Mouse (Mus musculus): ENCODE results near the gene Esr2. TPM values are rescaled to one million over a fixed set of nuclear protein-coding genes. Genes with fewer than 3 reads are reported as not detected.
"Not testable (repeated sequence)": the region's sequence is repeated elsewhere in the genome, so short reads cannot be mapped to it uniquely, and the experiment has no call there.

Esr2 gene
- polyA plus RNA-seq (2017; shearing (Covaris generic)): not detected

DNA sequence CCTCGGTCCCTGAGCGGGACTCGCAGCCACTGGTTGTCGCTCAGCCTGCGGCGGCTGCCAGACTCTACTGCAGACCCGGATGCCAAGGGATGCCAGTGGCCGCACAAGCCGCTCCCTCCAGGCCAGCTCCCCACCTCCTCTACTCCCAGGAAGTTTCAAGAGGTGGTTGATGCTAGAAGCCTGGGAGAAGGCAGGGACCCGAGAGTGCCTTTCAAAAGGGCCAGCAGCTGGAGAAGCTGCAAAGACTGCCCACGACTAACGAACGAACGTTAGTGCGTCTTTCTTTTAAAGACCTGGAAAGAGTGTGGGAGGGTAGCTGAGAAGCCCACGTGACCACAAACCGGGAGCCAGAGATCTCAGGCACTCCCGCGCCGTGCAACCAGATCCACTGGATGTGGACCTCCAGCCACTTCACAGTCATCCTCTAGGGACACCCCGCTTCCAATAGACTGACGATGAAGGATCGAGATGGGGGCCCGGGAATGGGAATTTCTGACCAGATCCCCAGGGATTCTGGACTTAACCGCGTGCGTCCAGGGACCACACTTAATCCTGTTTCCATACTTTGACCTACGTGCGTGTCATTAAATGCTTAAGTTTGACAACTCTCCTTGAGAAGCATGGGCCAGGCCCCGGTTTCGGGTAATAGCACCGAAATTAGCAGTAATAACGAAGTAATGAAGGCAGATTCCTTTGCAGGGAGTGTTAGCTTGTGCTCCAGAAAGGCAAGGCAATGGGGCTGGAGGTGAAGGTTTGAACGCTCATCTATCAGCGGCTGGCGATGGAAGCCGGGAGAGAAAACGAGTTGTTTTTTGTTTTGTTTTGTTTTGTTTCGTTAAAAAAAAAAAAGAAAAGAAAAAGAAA lies at the start of gene Esr2:
TSS of gene Esr2 (minus strand) at position 260 of the 864 bp plus-strand sequence.
- ATAC-seq: peak; percentile 57

DNA sequence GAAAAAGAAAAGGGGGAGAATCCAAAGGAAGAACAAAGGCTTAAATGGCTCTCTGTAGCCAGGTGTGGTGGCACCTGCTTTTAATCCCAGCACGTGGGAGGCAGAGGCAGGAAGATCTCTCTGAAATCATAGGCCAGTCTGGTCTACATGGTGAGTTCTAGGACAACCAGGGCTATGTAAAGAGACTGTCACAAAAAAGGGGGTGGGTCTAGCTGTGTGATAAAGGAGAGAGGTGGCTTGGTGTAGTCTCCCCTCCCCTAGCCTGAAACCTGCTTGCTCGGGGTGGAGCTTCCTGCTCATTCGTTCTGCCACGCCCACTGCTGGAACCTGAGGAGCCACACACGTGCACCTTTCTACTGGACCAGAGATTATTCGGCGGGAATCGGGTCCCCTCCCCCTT lies 45.0 kb upstream of the Esr2 start:
- ATAC-seq: not testable (repeated sequence)

DNA sequence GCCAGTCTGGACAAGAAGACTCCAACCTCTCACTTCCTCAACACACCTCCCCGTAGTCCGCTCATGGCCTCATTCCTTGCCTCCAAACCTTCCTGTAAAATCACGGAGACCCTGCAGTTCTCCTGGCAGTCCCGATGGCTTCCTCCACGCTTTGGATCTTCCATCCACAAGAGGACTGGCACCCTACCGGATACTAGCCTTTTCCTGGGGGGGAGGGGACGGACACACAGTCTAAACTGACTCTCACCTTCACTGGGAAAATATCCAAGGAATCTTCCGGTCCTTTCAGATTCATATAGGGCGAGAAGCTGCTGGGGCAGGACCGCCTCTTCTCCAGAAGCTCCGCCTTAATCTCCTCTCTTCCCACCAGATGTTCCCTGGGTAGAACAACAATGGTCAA lies 39.7 kb upstream of the Esr2 start:
- ATAC-seq: no peak

GRCm38 (mm10) chr12:76215121-76215520 lies 38.1 kb upstream of the Esr2 start:
- no peak for ATAC-seq

DNA sequence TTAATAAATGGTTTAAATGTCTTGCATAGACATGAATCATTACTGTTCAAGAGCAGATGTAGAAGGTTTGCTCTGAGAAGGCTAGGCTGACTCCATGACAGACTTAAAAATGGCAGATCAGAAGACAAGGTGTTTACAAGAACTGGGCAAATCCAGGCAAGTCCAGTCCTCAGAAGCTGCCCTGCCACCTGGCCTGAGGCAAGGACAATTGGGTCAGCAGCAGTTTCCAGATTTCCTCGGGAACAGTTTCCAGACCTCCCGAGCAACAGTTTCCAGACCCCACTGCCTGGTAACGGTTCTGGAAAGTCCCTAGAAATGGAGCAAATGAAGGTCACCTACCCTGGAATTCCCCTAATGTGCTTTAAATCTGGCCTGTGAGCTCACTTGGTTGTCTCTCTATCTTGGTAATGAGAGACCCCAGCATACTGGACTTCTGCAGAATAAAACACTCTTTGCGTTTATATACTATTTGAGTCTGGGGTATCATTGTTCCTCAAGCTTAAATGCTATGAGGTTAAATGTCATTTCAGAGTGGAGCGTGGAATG lies 32.4 kb upstream of the Esr2 start:
- ATAC-seq: no peak

GRCm38 (mm10) chr12:76200326-76200725 lies 23.3 kb upstream of the Esr2 start:
- no peak for ATAC-seq

- ATAC-seq: no peak
Measured at GRCm38 (mm10) chr12:76197071-76197470, 20.0 kb upstream of the Esr2 start.

- peak; percentile 85 for ATAC-seq
Measured at GRCm38 (mm10) chr12:76196709-76197054, 19.6 kb upstream of the Esr2 start.

- ATAC-seq: peak; percentile 70
Measured at GRCm38 (mm10) chr12:76195912-76196708, 19.1 kb upstream of the Esr2 start.

- no peak for ATAC-seq
Measured at GRCm38 (mm10) chr12:76194526-76194925, 17.5 kb upstream of the Esr2 start.

DNA sequence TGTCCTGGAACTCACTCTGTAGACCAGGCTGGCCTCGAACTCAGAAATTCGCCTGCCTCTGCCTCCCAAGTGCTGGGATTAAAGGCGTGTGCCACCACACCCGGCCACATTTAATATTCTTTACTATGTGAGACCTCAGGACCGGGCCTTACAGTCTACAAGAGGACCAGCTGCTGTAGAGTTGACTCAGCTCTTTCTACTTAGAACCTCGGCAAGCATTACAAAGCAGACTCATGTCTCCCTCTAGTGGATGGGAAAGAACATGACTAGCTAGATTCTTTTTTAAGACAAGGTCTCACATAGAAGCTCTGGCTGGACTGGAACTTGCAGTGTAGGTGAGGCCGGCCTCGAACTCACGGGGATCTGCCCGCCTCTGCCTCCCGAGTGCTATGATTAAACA lies 13.9 kb upstream of the Esr2 start:
- ATAC-seq: peak; percentile 63

DNA sequence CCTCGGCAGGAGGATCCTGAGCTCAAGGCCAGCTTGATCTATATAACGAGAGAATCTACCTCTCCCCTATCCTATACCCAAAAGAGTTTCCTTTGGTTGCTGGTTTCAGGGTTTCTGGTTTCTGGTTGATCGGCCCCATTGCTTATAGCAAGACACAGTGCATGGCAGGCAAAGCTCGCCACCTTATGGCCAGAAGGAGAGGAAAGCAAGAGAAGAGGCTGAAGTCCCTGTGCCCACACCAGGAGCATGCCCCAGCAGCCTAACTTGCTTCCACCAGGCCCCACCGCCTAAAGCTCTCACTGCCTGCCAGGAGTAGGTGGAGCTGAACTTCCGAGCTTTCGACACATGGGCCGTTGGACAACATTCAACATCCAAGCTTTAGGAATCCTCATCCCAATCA lies 10.8 kb upstream of the Esr2 start:
- ATAC-seq: no peak

GRCm38 (mm10) chr12:76186473-76186872 lies 9.4 kb upstream of the Esr2 start:
- ATAC-seq: no peak

GRCm38 (mm10) chr12:76185167-76185816 lies 8.2 kb upstream of the Esr2 start:
- ATAC-seq: no peak

GRCm38 (mm10) chr12:76184271-76184670 lies 7.2 kb upstream of the Esr2 start:
- ATAC-seq: no peak

DNA sequence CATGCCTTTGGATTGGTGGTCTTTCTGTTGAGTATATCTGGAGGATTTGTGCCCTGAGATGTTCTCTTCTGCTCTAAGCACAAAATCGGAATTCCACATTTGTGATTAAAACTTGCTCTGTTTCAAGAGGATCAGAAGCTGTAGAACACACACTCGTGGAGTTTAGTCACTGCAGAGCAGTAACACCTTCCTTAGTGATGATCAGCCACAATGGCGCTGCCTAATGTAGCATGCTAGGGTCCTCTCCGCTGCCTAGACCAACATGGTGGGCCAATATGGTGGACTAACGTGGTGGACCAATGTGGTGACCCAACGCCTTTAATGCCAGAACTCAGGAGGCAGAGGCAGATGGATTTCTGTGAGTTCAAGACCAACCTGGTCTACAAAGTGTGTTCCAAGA lies 5.8 kb upstream of the Esr2 start:
- no peak for ATAC-seq

- ATAC-seq: no peak
Measured at GRCm38 (mm10) chr12:76181471-76181870, 4.4 kb upstream of the Esr2 start.

DNA sequence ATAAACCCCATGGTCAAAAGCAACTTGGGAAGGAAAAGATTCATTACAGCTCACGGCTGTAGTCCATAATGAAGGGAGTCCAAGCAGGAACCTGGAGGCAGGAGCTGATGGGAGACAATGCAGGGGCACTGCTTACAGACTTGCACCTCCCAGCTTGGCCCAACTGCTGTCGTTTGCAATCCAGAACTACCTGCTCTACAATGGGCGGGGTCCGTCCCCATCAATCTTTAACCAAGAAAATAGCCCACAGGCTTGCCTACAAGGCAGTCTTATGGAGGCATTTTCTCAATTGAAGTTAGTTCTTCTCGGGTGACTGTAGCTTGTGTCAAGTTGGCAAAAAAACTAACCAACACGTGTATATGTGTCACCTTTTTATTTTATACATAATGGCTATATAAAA lies 3.4 kb upstream of the Esr2 start:
- no peak for ATAC-seq

- no peak for ATAC-seq
Measured at GRCm38 (mm10) chr12:76179527-76179926, 2.5 kb upstream of the Esr2 start.

DNA sequence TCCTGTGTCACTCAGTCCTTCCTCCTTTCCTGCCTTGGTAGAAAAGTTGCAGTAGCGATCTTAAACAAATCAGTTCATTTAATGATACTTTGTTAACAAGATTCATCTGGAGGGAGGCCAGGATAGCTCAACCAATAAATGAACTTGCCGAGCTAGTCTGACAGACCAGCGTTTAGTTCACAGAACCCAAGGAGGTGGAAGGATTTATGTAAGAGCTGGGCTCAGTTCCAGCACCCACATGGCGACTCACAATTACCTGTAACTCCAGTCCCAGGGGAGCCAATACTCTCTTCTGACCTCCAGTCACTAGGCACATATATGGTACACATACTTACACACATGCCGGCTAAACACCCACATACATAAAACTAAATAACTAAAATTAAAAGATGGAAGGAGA lies 2.0 kb upstream of the Esr2 start:
- no peak for ATAC-seq

GRCm38 (mm10) chr12:76177864-76178518 lies 932 bp upstream of the Esr2 start:
- ATAC-seq: peak; percentile 52

- ATAC-seq: no peak
Measured at GRCm38 (mm10) chr12:76165641-76166040, 11.4 kb downstream of the Esr2 start.

GRCm38 (mm10) chr12:76152389-76152788 lies 24.7 kb downstream of the Esr2 start:
- ATAC-seq: not testable (repeated sequence)
